Mouse (Mus musculus): ENCODE data around the gene Arhgap17. TPM values are rescaled to one million over a fixed set of nuclear protein-coding genes. Genes with fewer than 3 reads are reported as not detected.

Arhgap17 gene
- polyA plus RNA-seq, 1 experiment, result 27.9 TPM

DNA sequence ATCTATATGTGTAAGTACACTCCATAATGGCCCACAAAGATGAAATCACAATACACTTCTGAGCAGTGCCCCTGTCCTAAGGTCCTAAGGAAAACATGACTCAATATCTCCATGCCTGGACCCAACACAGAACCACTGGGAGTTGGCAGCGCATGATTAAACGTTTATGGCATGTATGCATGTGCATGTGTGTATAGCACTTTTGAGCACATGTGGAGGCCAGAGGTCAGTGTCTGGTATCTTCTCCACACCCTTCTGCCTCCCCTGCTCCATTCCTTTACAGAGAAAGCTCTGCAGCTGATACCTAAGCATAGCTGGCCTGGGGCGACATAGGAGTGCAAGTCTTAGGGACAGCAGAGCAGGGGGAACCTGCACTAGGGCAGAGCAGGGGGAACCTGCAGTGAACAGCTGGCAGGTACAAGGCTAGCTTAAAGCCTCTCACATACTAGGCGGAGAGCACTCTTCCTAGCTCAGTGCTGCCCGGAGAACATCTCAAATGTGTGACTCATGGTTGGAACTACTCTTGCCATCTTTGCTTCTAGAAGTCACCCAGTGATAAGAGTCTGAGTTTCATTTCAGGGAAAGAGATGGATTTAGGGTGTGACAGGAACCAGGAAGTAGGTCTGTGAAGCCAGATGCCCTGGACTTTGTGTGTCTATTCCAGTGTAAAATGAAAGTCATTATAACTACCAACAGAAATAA lies 25.5 kb downstream of the Arhgap17 start:
- no peak for DNase-seq (ENCODE audit: low spot score)

DNA sequence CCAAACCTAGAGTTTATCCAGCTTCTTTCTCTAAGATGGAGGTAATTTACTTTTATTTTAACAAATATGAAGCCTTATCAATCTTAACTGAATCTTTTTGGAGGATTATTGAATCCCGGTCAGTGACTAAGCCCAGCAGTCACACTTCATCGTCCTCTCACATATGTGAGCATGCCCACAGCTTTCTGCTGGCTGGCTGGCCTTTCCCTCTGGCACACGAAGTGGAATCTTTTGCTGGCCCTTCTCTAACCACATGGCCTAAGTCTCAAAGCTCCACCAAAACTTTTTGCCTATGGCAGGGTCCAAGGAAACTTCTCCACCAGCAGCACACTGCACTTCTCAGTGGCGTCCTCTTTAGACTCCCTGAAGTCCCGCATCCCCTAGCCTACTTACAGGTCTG lies 27.8 kb downstream of the Arhgap17 start:
- no peak for DNase-seq (ENCODE audit: low spot score)

GRCm38 (mm10) chr7:123338351-123338750 lies 31.4 kb downstream of the Arhgap17 start:
- no peak for DNase-seq (ENCODE audit: low spot score)

DNA sequence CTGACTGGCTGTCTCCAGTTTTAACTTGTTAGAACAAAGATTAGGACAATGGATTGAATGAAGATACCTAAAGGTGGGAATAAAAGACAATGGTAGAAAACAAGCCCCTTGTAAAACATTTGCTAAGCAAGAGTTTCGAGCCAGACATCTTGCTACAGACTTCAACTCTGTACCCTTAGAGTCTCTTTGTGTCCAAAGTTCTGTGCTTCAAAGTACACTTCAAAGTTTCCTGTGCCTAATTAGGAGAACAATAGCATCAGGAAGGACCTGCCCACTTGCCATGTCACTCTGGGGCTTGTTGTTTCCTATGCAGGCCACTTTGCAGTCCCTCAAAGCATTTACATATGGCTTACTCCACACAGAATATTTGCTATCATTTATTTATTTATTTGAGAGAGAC lies 33.4 kb downstream of the Arhgap17 start:
- DNase-seq (ENCODE audit: low spot score), result no peak

GRCm38 (mm10) chr7:123330506-123330905 lies 39.2 kb downstream of the Arhgap17 start:
- no peak for DNase-seq (ENCODE audit: low spot score)

DNA sequence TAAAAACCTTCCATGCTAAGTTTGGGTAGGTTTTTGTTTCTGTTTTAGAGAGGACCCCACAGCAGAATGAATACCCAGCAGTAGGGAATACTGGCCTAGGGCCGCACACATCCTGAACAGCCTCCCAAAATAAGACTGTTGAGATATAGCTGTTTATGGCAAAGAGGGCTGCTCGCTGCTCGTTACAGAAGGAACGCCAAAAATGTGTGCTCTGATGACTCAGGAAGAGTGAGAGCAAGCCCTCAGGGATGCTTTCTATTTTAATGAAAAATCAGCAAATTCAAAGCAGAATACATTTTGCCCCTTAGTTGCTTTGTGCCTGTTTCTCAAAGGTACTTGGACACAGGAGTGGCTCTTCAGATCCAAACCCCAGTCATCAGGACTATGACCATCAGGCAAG lies 41.8 kb downstream of the Arhgap17 start:
- no peak for DNase-seq (ENCODE audit: low spot score)

GRCm38 (mm10) chr7:123326901-123327300 lies 42.8 kb downstream of the Arhgap17 start:
- DNase-seq (ENCODE audit: low spot score), result no peak

GRCm38 (mm10) chr7:123326062-123326461 lies 43.7 kb downstream of the Arhgap17 start:
- DNase-seq (ENCODE audit: low spot score), result no peak

- DNase-seq (ENCODE audit: low spot score), result no peak
These were observed 45.6 kb downstream of the Arhgap17 start for GRCm38 (mm10) chr7:123324105-123324504.

GRCm38 (mm10) chr7:123323388-123323787 lies 46.3 kb downstream of the Arhgap17 start:
- no peak for DNase-seq (ENCODE audit: low spot score)

- DNase-seq (ENCODE audit: low spot score), result no peak
These were observed 47.1 kb downstream of the Arhgap17 start for GRCm38 (mm10) chr7:123322452-123323121.

- DNase-seq (ENCODE audit: low spot score), result no peak
These were observed 57.0 kb downstream of the Arhgap17 start for GRCm38 (mm10) chr7:123312738-123313137.

- no peak for DNase-seq (ENCODE audit: low spot score)
These were observed 57.9 kb downstream of the Arhgap17 start for GRCm38 (mm10) chr7:123311836-123312235.

DNA sequence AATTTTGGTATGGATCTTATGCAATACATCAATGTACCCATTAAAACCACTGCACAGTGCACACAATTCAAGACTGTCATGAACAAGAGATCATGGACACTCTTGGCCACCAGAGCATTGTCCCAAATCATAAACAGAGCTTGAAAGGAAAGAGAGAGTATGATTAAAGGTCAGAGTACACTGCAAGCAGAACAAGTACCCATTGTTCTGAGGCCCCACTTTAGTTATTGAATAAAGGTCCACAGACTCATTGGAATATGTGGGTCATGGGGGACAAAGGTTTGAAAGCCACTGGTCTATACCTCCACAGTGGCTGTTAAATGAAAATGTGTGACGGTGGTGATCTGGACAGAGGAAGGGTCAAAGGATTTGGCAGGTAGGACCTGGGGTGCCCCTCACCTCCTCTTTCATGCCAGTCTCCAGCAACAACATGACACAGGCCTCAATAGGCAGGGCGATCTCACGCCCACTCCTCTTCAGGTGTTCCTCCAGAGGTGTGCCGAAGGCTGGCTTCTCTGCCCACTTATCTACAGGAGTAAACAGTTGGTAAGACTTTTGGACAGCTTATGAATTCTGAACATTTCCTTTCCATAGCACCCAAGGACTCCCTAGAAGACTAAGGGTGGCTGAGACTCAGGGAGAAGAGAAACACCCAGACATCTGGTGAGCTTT lies 61.7 kb downstream of the Arhgap17 start:
- DNase-seq (ENCODE audit: low spot score), result no peak

- DNase-seq (ENCODE audit: low spot score), result no peak
These were observed 62.5 kb downstream of the Arhgap17 start for GRCm38 (mm10) chr7:123307236-123307635.

DNA sequence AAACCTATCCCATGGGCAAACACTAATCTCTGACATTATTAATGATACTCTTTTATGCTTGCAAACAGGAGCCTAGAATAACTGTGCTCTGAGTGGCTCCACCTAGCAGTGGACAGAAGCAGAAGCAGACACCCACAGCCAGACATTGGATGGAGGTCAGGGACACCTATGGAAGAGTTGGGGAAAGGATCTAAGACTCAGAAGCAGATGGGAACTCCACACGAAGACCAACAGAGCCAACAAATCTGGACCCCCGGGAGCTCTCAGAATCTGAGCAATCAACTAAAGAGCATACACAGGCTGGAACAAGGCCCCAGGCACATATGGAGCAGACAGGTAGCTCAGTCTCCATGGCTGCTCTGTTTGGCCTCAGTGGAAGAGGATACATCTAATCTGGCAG lies 64.3 kb downstream of the Arhgap17 start:
- DNase-seq (ENCODE audit: low spot score), result no peak

DNA sequence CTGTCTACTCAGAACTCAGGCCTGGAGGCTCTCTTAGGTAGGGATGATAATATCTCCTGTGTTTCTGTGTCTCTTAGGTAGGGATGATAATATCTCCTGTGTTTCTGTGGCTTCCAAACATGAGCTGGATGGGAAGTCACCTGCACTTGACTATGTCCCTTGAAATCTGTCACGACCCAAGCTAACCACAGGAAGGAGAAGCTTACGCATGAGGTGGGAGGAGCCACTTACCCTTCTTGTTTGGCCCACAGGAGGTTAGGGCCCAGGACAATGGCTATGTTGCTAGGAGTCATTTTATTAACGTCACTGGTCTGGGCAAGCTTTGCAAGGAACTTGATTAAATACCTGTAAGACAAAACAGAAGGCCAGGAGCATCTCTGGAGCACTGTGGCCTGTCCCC lies 69.5 kb downstream of the Arhgap17 start:
- DNase-seq (ENCODE audit: low spot score), result no peak

DNA sequence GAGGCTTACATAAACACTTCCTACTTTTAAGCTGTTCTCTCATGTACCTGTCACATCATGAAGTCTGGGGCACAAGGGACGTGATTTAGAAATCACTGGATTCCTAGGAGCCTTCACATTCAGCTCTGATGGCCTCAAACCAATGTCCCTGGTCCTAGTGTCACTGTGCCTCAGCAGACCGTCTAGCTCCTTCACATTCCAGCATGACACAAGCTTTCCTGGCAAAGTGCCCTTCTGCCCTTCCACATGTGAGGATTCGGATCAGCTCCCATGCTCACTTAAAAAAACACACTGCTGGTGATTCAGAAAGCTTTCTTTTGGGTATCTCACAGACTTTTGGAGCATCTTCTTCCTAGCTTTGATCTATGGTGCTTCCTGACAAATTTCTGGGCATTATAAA lies 71.5 kb downstream of the Arhgap17 start:
- no peak for DNase-seq (ENCODE audit: low spot score)

- no peak for DNase-seq (ENCODE audit: low spot score)
These were observed 73.6 kb downstream of the Arhgap17 start for GRCm38 (mm10) chr7:123296097-123296496.

DNA sequence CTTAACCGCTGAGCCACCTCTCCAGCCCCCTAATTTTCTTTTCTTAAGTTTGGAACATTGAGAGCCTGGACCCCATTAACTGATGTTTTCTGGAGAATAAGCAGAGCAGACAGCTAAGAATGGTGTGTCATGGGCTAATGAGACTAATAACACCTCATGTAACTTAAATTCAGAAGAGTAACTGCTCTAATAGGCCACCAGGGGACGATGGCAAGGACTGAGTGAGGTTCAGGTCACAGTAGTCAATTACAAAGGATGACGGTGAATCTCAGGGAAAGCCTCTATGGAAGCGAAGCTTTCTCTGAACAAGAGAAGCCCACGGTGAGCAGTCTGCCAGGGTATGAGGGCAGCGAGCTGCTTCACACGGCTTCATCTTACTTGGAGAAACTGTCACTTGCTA lies 74.3 kb downstream of the Arhgap17 start:
- DNase-seq (ENCODE audit: low spot score), result no peak

DNA sequence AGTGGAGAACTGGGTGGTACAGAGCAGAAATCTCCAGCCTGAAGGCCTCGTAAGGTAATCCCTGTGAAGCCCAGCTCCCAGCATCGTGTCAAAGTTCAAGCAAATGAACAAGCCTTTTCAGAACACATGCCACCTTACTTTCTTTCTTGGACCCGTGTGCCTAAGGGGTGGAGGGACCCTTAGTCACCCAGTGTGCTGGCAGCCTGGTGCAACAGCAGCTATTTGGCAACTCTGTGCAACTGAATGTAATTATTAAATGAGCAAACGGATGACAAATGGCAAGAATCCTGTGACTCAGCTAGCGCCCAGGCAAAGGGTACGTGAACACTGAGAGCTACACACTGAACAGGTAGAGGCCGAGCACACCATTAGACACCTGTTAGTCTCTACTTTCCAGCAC lies 75.8 kb downstream of the Arhgap17 start:
- DNase-seq (ENCODE audit: low spot score), result no peak

GRCm38 (mm10) chr7:123291942-123292341 lies 77.8 kb downstream of the Arhgap17 start:
- DNase-seq (ENCODE audit: low spot score), result no peak

DNA sequence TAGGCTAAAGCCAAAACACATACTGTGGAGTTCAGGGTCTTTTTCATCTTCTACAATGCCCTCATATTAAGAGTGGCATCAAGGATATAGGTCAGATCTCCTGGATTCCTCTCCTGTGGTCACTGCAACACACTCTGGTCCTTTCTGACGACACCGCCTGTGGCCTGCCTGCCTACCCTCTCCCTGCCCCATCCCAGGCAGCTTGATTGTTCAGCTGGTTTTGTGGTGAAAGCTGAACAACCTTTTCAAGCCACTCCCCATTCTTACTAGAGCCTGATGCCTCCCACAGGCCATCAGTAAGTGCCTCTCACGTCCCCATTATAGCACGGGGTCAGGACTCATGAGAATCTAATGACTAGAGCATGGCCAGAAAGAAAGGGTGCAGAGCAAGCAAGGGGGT lies 80.5 kb downstream of the Arhgap17 start:
- no peak for DNase-seq (ENCODE audit: low spot score)
